In genomic region chr12:98900341-98900880, GRCm38 (mm10) we compare ENCODE assay signal across 8 mouse cellular contexts. TPM values are rescaled to one million over a fixed set of nuclear protein-coding genes. Genes with fewer than 3 reads are reported as not detected.
DNase-seq lines count a peak whose midpoint lies in the region; ATAC-seq and TF ChIP-seq lines count a peak whose summit lies in the region.

No protein-coding gene starts in this region.

- no peak for DNase-seq in cerebellum, adult 2 months
- no peak for DNase-seq in cerebellum, postnatal 25 days
- DNase-seq in thymus, adult 2 months, result no peak
- DNase-seq in thymus, postnatal 36 days, result no peak
- DNase-seq in neural tube, embryonic 10.5 days (ENCODE audit: extremely low spot score, low spot score), result peak; percentile 60
- DNase-seq in ovary, adult 18-20 months (ENCODE audit: low spot score), result no peak

- peak; percentile 28 to 35; a peak in 2 of 4 replicates for ATAC-seq in hematopoietic stem cell, adult 5-6 weeks (replicated peaks in 1 of 2; ENCODE audit: insufficient read depth in 1 of 2, low FRiP score in 2 of 2, low TSS enrichment in 1 of 2, low read depth in 1 of 2, poor library complexity in 2 of 2, severe bottlenecking in 2 of 2)
- ATAC-seq in liver, embryonic 12.5 days, result no peak; the same call in 1 of the 2 replicates

- H3K9me3 ChIP-seq in liver, embryonic 12.5 days (replicated peaks), result no peaks in the 10 kb centered on the region

- no peak for TF ChIP-seq POLR2A in cerebellum, adult 2 months (IDR thresholded peaks at IDR 0.05; ENCODE audit: borderline replicate concordance, insufficient read depth, low read length)
- TF ChIP-seq POLR2A in thymus, adult 2 months (IDR thresholded peaks at IDR 0.05; ENCODE audit: control insufficient read depth, extremely low read depth, insufficient read depth, low read length, poor library complexity), result no peak

- H3K4me2 ChIP-seq in liver, embryonic 12.5 days, result peak overlapping the region; percentile 99

- H3K27me3 ChIP-seq in cerebellum, adult 2 months (ENCODE audit: control insufficient read depth, insufficient read depth, low read length), result no peaks in the 10 kb centered on the region
- H3K27me3 ChIP-seq in thymus, adult 2 months (ENCODE audit: control insufficient read depth, insufficient read depth, low read length), result no peaks in the 10 kb centered on the region
- peaks cover 25% of the 10 kb centered on the region for H3K27me3 ChIP-seq in liver, embryonic 12.5 days (replicated peaks)

- H3K4me3 ChIP-seq in cerebellum, adult 2 months (replicated peaks; ENCODE audit: insufficient read depth, low read depth, low read length), result peak overlapping the region; percentile 88
- peak overlapping the region; percentile 75 for H3K4me3 ChIP-seq in thymus, adult 2 months (ENCODE audit: control insufficient read depth, insufficient read depth, low read length)
- H3K4me3 ChIP-seq in liver, embryonic 12.5 days, result peak overlapping the region; percentile 74

- 1% methylated on average over 31 of the region's 31 CpGs for whole genome bisulfite sequencing in cerebellum, adult 2 months
- 4% methylated on average over 31 of the region's 31 CpGs for WGBS in thymus, adult 2 months
- WGBS in liver, embryonic 12.5 days (ENCODE audit: insufficient replicate concordance), result 3% methylated on average over 31 of the region's 31 CpGs

- H3K4me1 ChIP-seq in cerebellum, adult 2 months (ENCODE audit: control insufficient read depth, insufficient read depth, low read length), result no peaks in the 10 kb centered on the region
- H3K4me1 ChIP-seq in thymus, adult 2 months (replicated peaks; ENCODE audit: control insufficient read depth, insufficient read depth, low read length), result peaks cover 2% of the 10 kb centered on the region; the same call in 1 of the 2 replicates
- peaks cover 11% of the 10 kb centered on the region for H3K4me1 ChIP-seq in liver, embryonic 12.5 days

- H3K36me3 ChIP-seq in thymus, adult 2 months (ENCODE audit: control insufficient read depth, insufficient read depth, low read length), result no peaks in the 10 kb centered on the region
- H3K36me3 ChIP-seq in liver, embryonic 12.5 days, result no peaks in the 10 kb centered on the region

- H3K9ac ChIP-seq in liver, embryonic 12.5 days, result peak overlapping the region; percentile 72

- TF ChIP-seq CTCF in cerebellum, adult 2 months (IDR thresholded peaks at IDR 0.05; ENCODE audit: borderline replicate concordance, insufficient read depth, low read depth, low read length), result no peak
- no peak for TF ChIP-seq CTCF in thymus, adult 2 months (IDR thresholded peaks at IDR 0.05; ENCODE audit: borderline replicate concordance, control insufficient read depth, extremely low read depth, insufficient read depth, low read length, poor library complexity)

- peak overlapping the region; percentile 91 for H3K27ac ChIP-seq in cerebellum, adult 2 months (ENCODE audit: insufficient read depth, low read length)
- no peak overlapping the region for H3K27ac ChIP-seq in thymus, adult 2 months (ENCODE audit: control insufficient read depth, insufficient read depth, low read length)
- no peak overlapping the region for H3K27ac ChIP-seq in liver, embryonic 12.5 days

RNA-seq across cellular contexts. Expression of gene Eml5, which starts 0.9 kb away (rescaled TPM):
- 117 and 136 TPM in 2 replicates for polyA plus RNA-seq in cerebellum, adult 2 months (2012; rRNA removed)
- 11.0 and 12.8 TPM in 2 replicates for polyA plus RNA-seq in thymus, adult 2 months (2012; rRNA removed)
- total RNA-seq in hematopoietic stem cell, adult 5-6 weeks (2017), result 8.6 and 12.3 TPM in 2 replicates
- 1.0 and 1.1 TPM in 2 replicates for polyA plus RNA-seq in liver, embryonic 12.5 days (2016; fragmentation: Nextera tagmentation; extraction: Ambion mirVana)

RNA-seq across cellular contexts. Expression of gene Ttc8, which starts 20.0 kb away (rescaled TPM):
- polyA plus RNA-seq in cerebellum, adult 2 months (2012; rRNA removed), result 52.2 and 55.9 TPM in 2 replicates
- 5.5 and 6.6 TPM in 2 replicates for polyA plus RNA-seq in thymus, adult 2 months (2012; rRNA removed)
- total RNA-seq in hematopoietic stem cell, adult 5-6 weeks (2017), result 14.9 and 27.5 TPM in 2 replicates
- 4.6 TPM in 2 replicates for polyA plus RNA-seq in liver, embryonic 12.5 days (2016; fragmentation: Nextera tagmentation; extraction: Ambion mirVana)
